Mouse (Mus musculus) ES-E14 (cell line): ENCODE measurements around the gene Gm21170. TPM values are rescaled to one million over a fixed set of nuclear protein-coding genes. Genes with fewer than 3 reads are reported as not detected.
"Not testable (repeated sequence)": the region's sequence is repeated elsewhere in the genome, so short reads cannot be mapped to it uniquely, and the experiment has no call there.

Source experiments
- DNase-seq: peaks from one replicate; pipeline ENCODE4 v3.0.0-alpha.2; 2013; ENCODE audit warnings: low read depth, low spot score
- H3K27ac ChIP-seq: 2 replicates; pipeline ENCODE4 v1.5.1; 2012; ENCODE audit warnings: low read depth, mild to moderate bottlenecking, low read length, moderate library complexity, mixed read lengths; ENCODE audit not compliant: poor library complexity, insufficient read depth, severe bottlenecking
- H3K36me3 ChIP-seq: 2 replicates; pipeline ENCODE4 v1.6.1; 2012; ENCODE audit warnings: mild to moderate bottlenecking, low read length, moderate library complexity, mixed read lengths; ENCODE audit not compliant: control insufficient read depth, poor library complexity, insufficient read depth, severe bottlenecking
- H3K4me1 ChIP-seq, 2 experiments: fragments of 150-350 bp in 1 of 2; sonication (generic) in 1 of 2; 2 replicates each; pipeline ENCODE4 v1.6.1; 2012; ENCODE audit warnings: low read length in 2 of 2, mild to moderate bottlenecking in 1 of 2, mixed read lengths in 1 of 2; ENCODE audit not compliant: control insufficient read depth in 2 of 2, insufficient read depth in 2 of 2, poor library complexity in 1 of 2
- H3K4me3 ChIP-seq, 2 experiments: fragments of 150-350 bp in 1 of 2; sonication (generic) in 1 of 2; 2 replicates each; pipeline ENCODE4 v1.5.1; 2012; ENCODE audit warnings: low read length in 2 of 2, low read depth in 1 of 2, mild to moderate bottlenecking in 1 of 2, mixed read lengths in 1 of 2; ENCODE audit not compliant: insufficient read depth in 1 of 2, poor library complexity in 1 of 2, severe bottlenecking in 1 of 2
- H3K9ac ChIP-seq: 2 replicates; pipeline ENCODE4 v1.6.1; 2012; ENCODE audit warnings: low read depth, mild to moderate bottlenecking, low read length, mixed read lengths; ENCODE audit not compliant: poor library complexity, insufficient read depth, severe bottlenecking
- H3K9me3 ChIP-seq: fragments of 150-350 bp; sonication (generic); 2 replicates; pipeline ENCODE4 v1.6.1; 2012; ENCODE audit warnings: low read depth, mild to moderate bottlenecking, low read length; ENCODE audit not compliant: control insufficient read depth, insufficient read depth
- in situ Hi-C, 2 experiments: fragments of 600-800 bp; cut with MboI; formaldehyde crosslinking; loops; one replicate each; pipeline ENCODE4 v1.15.1; 2025; ENCODE audit warnings: low sequenced_read_pairs in 2 of 2, inconsistent platforms in 1 of 2; ENCODE audit not compliant: unreplicated experiment in 2 of 2
- total RNA-seq: library from RNA; depleted of rRNA; stranded (reverse); fragments of 300-350 nt; gene quantifications from 2 replicates; pipeline ENCODE4 v1.2.3, GENCODE M21; 2012; rRNA removed

Gene Gm21170
- not detected in 2 replicates for total RNA-seq

GRCm38 (mm10) chrY:47690998-47691397 is at the start of gene Gm21170:
Gm21170 (minus strand) TSS chrY:47691098.
- H3K27ac ChIP-seq, result not testable (repeated sequence)

More at GRCm38 (mm10) chrY:47690998-47691397, at the start of gene Gm21170:
- H3K9me3 ChIP-seq, H3K4me1 ChIP-seq, H3K4me3 ChIP-seq, H3K9ac ChIP-seq, H3K36me3 ChIP-seq, in situ Hi-C loops, DNase-seq: not testable (repeated sequence)

Other genes with a start within 250 kb of the Gm21170 start
- not detected in 2 replicates for gene Gm21256, start 240.1 kb downstream of the Gm21170 start, total RNA-seq